Mouse (Mus musculus) G1E (cell line): ENCODE results near the gene Ubash3b. TPM values are rescaled to one million over a fixed set of nuclear protein-coding genes. Genes with fewer than 3 reads are reported as not detected.

Experiments used
- ATAC-seq: 2 replicates; pipeline ENCODE4 v1.8.0; 2016; ENCODE audit warnings: mild to moderate bottlenecking; ENCODE audit not compliant: insufficient number of reproducible peaks, poor library complexity, low FRiP score, severe bottlenecking; ENCODE audit errors: extremely low read depth
- DNase-seq: peaks from one replicate; pipeline ENCODE4 v3.0.0; 2012; ENCODE audit warnings: low spot score
- H3K27me3 ChIP-seq: 2 replicates; pipeline ENCODE4 v1.6.1; 2012; ENCODE audit warnings: mild to moderate bottlenecking, low read length, inconsistent platforms; ENCODE audit not compliant: insufficient read depth
- H3K36me3 ChIP-seq: replicated peaks from 2 replicates; pipeline ENCODE3; 2012; ENCODE audit warnings: mild to moderate bottlenecking, inconsistent platforms
- H3K4me1 ChIP-seq: 2 replicates; pipeline ENCODE4 v1.6.1; 2012; ENCODE audit warnings: low read depth, low read length, inconsistent platforms, mixed read lengths; ENCODE audit not compliant: insufficient read depth
- H3K4me3 ChIP-seq: 2 replicates; pipeline ENCODE4 v1.5.1; 2012; ENCODE audit warnings: low read depth, mild to moderate bottlenecking, inconsistent platforms, low read length, moderate library complexity, mixed read lengths
- H3K9me3 ChIP-seq: replicated peaks from 2 replicates; pipeline ENCODE4 v1.6.1; 2012; ENCODE audit warnings: inconsistent platforms
- CTCF ChIP-seq: IDR thresholded peaks from 2 replicates; pipeline ENCODE4 v1.5.1; 2012; ENCODE audit warnings: low read depth, low read length, inconsistent platforms, mixed read lengths
- GATA1 ChIP-seq: IDR thresholded peaks from 2 replicates; pipeline ENCODE4 v1.6.1; 2012; ENCODE audit warnings: borderline replicate concordance, low read length, inconsistent platforms, mixed read lengths
- GATA2 ChIP-seq: IDR thresholded peaks from 2 replicates; pipeline ENCODE4 v1.6.1; 2012; ENCODE audit warnings: low read depth, low read length, inconsistent platforms, borderline replicate concordance
- POLR2AphosphoS5 ChIP-seq: IDR thresholded peaks from 2 replicates; pipeline ENCODE4 v1.6.1; 2012; ENCODE audit warnings: low read depth, low read length, inconsistent platforms; ENCODE audit not compliant: insufficient replicate concordance
- TAL1 ChIP-seq: conservative IDR thresholded peaks from 2 replicates; pipeline ENCODE4 v1.6.1; 2012; ENCODE audit warnings: low read depth, low read length, inconsistent platforms, mixed read lengths
- polyA plus RNA-seq: library from polyadenylated mRNA; stranded (reverse); fragments of >175 nt; gene quantifications from 2 replicates; pipeline ENCODE4 v1.2.3, GENCODE M21; 2012
- total RNA-seq, 2 experiments: library from RNA; stranded (forward) in 1 of 2; stranded (reverse) in 1 of 2; fragments of 200-1000 nt in 1 of 2; fragments of >200 nt in 1 of 2; fragmentation: Nextera tagmentation in 1 of 2; gene quantifications; 2 replicates each; pipeline ENCODE4 v1.2.3; 2014 to 2017

Gene Ubash3b
- total and polyA plus RNA-seq, 3 experiments: 14.2 to 33.0 (median 20.9) TPM

DNA sequence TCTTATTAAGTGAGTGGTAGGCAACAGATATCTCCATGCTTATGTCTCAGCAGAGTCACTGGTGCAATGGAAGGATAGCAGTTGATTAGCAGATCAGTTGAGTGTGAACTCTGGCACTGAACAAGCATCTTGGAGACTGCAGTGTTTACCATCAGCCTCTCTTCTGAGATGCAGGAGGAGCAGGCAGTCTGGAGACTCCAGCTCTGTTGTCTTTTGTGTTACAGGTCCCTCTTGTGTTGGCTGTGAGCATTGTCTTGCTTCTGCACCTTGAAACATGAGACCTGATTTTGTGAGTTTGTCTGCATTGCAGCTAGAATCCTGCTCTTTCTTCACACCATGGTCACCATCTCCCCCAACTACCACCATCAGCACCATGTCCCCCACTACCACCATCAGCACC lies 21.1 kb upstream of the Ubash3b start:
- Histone ChIP-seq H3K27me3 (peaks cover 6% of the 10 kb centered on the region), H3K9me3 (no peaks in the 10 kb centered on the region), H3K4me1 (peaks cover 16% of the 10 kb centered on the region), H3K4me3 (no peak overlapping the region), H3K36me3 (no peaks in the 10 kb centered on the region)
- peak; percentile 72 for ATAC-seq
- TF ChIP-seq CTCF: peak; percentile 28; the same call in 1 of the 2 replicates
- no peak for TF ChIP-seq POLR2AphosphoS5
- TF ChIP-seq GATA1: no peak
- no peak for TF ChIP-seq GATA2
- no peak for TF ChIP-seq TAL1
- peak; percentile 31 for DNase-seq

DNA sequence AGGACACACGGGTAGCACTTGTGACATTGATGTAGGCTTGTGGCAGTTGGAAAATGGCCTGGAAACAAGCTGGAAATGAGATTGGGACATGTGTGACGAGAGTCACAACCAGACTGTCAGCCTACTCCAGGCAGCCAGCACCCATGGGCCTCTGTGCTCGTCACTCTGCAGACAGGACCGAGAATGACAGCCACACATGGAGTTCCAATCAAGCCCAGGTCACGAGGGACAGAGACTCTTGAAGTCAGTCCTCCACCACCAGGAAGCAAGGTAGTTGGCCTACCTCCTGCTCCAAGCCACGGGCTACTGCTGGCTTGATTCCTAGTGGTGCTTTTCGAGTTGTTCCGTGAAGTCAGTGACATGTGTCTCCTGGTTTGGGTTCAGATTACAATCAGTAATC lies 20.3 kb upstream of the Ubash3b start:
- Histone ChIP-seq H3K36me3 (no peaks in the 10 kb centered on the region), H3K4me3 (no peak overlapping the region), H3K27me3 (peaks cover 3% of the 10 kb centered on the region; the same call in 1 of the 2 replicates), H3K9me3 (no peaks in the 10 kb centered on the region), H3K4me1 (peaks cover 16% of the 10 kb centered on the region)
- DNase-seq (no peak), ATAC-seq (no peak)
- TF ChIP-seq GATA1 (no peak), CTCF (no peak), GATA2 (no peak), POLR2AphosphoS5 (no peak), TAL1 (no peak)

DNA sequence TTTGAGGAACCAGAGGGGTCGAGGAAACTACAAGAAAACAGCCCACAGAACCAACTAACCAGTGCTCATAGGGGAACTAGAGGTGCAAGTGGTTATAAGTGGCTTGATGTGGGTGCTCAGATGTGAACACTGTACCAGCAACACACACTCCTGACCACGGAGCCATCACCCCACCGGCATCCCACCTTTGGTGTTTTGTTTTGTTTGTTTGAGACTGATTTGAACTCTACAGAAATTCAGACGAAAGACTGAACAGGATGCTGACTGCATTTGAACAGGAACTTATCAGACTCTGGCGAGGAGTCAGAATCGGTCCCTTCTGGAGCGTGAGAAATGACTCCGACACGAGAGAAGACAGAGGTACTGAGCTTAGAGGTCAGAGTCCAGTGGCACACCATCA lies 19.9 kb upstream of the Ubash3b start:
- Histone ChIP-seq H3K27me3 (peaks cover 3% of the 10 kb centered on the region; the same call in 1 of the 2 replicates), H3K4me3 (no peak overlapping the region), H3K36me3 (no peaks in the 10 kb centered on the region), H3K9me3 (no peaks in the 10 kb centered on the region), H3K4me1 (peaks cover 16% of the 10 kb centered on the region)
- ATAC-seq (no peak), DNase-seq (no peak)
- TF ChIP-seq GATA1 (no peak), TAL1 (no peak), CTCF (no peak), GATA2 (no peak), POLR2AphosphoS5 (no peak)

DNA sequence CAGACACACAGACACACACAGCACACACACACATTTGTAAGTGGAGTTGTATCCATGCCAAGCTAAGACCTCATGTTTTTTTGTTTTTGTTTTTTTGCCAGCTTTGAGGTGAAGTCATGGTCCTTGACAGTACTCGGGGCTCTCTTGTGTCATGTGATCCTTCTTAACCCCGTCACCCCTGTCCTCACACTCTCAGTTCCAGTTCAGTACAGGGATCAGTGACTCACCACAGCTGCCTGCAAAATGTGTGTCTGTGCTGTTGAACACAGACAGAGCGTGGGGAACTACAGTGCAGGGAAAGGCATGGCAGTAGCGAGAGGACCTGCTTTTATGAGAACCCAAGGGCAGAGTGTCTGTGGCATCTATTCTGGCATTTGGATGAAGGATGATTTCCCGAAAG lies 17.6 kb upstream of the Ubash3b start:
- DNase-seq (no peak), ATAC-seq (peak; percentile 34; the same call in 1 of the 2 replicates)
- Histone ChIP-seq H3K9me3 (no peaks in the 10 kb centered on the region), H3K4me3 (no peak overlapping the region), H3K4me1 (peaks cover 17% of the 10 kb centered on the region), H3K36me3 (no peaks in the 10 kb centered on the region), H3K27me3 (0 out of 2 replicates have a peak, but pooled peaks cover 5% of the 10 kb centered on the region)
- TF ChIP-seq CTCF (no peak), POLR2AphosphoS5 (no peak), GATA1 (no peak), TAL1 (no peak), GATA2 (no peak)

DNA sequence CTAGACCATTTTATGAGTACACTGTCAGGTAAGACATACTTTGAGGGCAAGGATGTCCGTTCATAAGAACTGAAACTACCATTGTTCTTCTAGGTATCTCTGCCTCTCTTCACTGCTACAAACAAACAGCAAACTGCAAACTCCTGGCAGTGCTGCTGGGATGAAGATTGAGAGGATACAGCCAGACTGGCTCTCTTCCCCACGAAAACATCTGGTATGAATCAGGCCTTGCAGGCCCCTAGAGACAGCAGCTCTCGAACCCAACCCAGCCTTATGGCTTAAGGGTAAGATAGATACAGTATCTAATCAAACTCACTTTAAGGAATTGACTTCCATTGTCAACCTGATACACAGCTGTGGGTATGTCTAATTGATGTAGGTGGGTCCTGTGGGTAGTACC lies 11.7 kb upstream of the Ubash3b start:
- Histone ChIP-seq H3K9me3 (0 out of 2 replicates have a peak, but pooled peaks cover 2% of the 10 kb centered on the region), H3K27me3 (0 out of 2 replicates have a peak, but pooled peaks cover 5% of the 10 kb centered on the region), H3K36me3 (no peaks in the 10 kb centered on the region), H3K4me3 (no peak overlapping the region), H3K4me1 (peaks cover 44% of the 10 kb centered on the region)
- TF ChIP-seq TAL1 (no peak), POLR2AphosphoS5 (no peak), GATA1 (no peak), CTCF (no peak), GATA2 (no peak)
- DNase-seq (no peak), ATAC-seq (no peak)

DNA sequence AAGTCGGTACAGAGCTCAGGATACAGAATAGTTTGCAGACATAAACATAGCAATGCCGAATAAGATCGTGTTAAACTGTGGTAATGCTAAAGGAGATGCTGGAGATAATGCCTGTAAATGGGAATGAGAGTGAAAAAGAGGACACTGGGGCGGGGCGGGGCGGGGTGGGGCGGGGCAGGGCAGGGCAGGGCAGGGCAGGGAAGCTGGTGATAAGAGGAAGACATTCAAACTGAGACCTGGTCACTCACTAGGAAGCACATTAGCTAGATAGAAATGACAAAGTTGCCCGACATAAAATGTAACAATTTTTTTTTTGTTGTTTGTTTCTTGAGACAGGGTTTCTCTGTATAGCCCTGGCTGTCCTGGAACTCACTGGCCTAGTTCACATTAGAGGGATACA lies 10.9 kb upstream of the Ubash3b start:
- DNase-seq (no peak), ATAC-seq (peak; percentile 15)
- H3K36me3 ChIP-seq: no peaks in the 10 kb centered on the region
- H3K4me3 ChIP-seq: no peak overlapping the region
- TF ChIP-seq TAL1 (no peak), POLR2AphosphoS5 (no peak), GATA2 (no peak), GATA1 (no peak), CTCF (no peak)
- 0 out of 2 replicates have a peak, but pooled peaks cover 2% of the 10 kb centered on the region for H3K9me3 ChIP-seq
- peaks cover 50% of the 10 kb centered on the region for H3K4me1 ChIP-seq
- 0 out of 2 replicates have a peak, but pooled peaks cover 5% of the 10 kb centered on the region for H3K27me3 ChIP-seq
